Mouse (Mus musculus) CH12.LX (cell line): ENCODE measurements around the gene Smc1b. TPM values are rescaled to one million over a fixed set of nuclear protein-coding genes. Genes with fewer than 3 reads are reported as not detected.
A peak's percentile ranks its signal among the peaks of the same experiment; 100 is the strongest.

Experiments
- DNase-seq: peaks from one replicate; pipeline ENCODE4 v3.0.0-alpha.2; 2013; ENCODE audit errors: extremely low read depth
- H3K27ac ChIP-seq: 2 replicates; pipeline ENCODE4 v1.5.1; 2012; ENCODE audit warnings: low read depth, mild to moderate bottlenecking, control low read depth, moderate library complexity; ENCODE audit not compliant: insufficient read depth
- H3K27me3 ChIP-seq: replicated peaks from 2 replicates; pipeline ENCODE3; 2012; ENCODE audit warnings: inconsistent platforms
- H3K36me3 ChIP-seq, 2 experiments: replicated peaks in 1 of 2; 2 replicates each; pipeline versions ENCODE3 to v1.6.1; 2012; ENCODE audit warnings: inconsistent platforms in 1 of 2, low read length in 1 of 2, mild to moderate bottlenecking in 1 of 2, mixed read lengths in 1 of 2, moderate library complexity in 1 of 2; ENCODE audit not compliant: control insufficient read depth in 1 of 2, insufficient read depth in 1 of 2
- H3K4me1 ChIP-seq, 2 experiments: 2 replicates each; pipeline ENCODE4 v1.6.1; 2012; ENCODE audit warnings: inconsistent platforms in 1 of 2, moderate library complexity in 1 of 2; ENCODE audit not compliant: insufficient read depth in 2 of 2, control insufficient read depth in 1 of 2
- H3K4me2 ChIP-seq: 2 replicates; pipeline ENCODE4 v1.6.1; 2012; ENCODE audit warnings: low read depth, mild to moderate bottlenecking, control low read depth; ENCODE audit not compliant: poor library complexity, insufficient read depth, severe bottlenecking
- H3K4me3 ChIP-seq, 3 experiments: fragments of 150-350 bp in 1 of 3; sonication (generic) in 1 of 3; replicated peaks in 1 of 3; 2 replicates each; pipeline versions ENCODE3 to v1.5.1; 2011 to 2012; ENCODE audit warnings: low read depth in 2 of 3, low read length in 2 of 3, mild to moderate bottlenecking in 2 of 3, moderate library complexity in 2 of 3, control low read depth in 1 of 3, improper control_type of control experiment in 1 of 3, inconsistent platforms in 1 of 3, mixed read lengths in 1 of 3; ENCODE audit not compliant: poor library complexity in 1 of 3
- H3K79me2 ChIP-seq: replicated peaks from 2 replicates; pipeline ENCODE4 v1.6.1; 2012; ENCODE audit warnings: mild to moderate bottlenecking, moderate library complexity; ENCODE audit not compliant: control insufficient read depth, poor library complexity, insufficient read depth, severe bottlenecking; ENCODE audit errors: extremely low read depth
- H3K9ac ChIP-seq: 2 replicates; pipeline ENCODE4 v1.6.1; 2012; ENCODE audit warnings: low read depth, mild to moderate bottlenecking, control low read depth, moderate library complexity; ENCODE audit not compliant: insufficient read depth
- H3K9me3 ChIP-seq: replicated peaks from 2 replicates; pipeline ENCODE3; 2012; ENCODE audit warnings: low read length, inconsistent platforms, mixed read lengths
- CTCF ChIP-seq, 2 experiments: IDR thresholded peaks in 1 of 2; conservative IDR thresholded peaks in 1 of 2; 2 replicates each; pipeline ENCODE4 v1.5.1; 2011 to 2012; ENCODE audit warnings: low read depth in 2 of 2, low read length in 2 of 2, improper control_type of control experiment in 1 of 2, inconsistent platforms in 1 of 2, mild to moderate bottlenecking in 1 of 2, moderate library complexity in 1 of 2
- E2F4 ChIP-seq: IDR thresholded peaks from 2 replicates; pipeline ENCODE4 v1.6.1; 2011; ENCODE audit warnings: low read depth, low read length, improper control_type of control experiment; ENCODE audit not compliant: insufficient replicate concordance
- ETS1 ChIP-seq: conservative IDR thresholded peaks from 2 replicates; pipeline ENCODE4 v1.6.1; 2012; ENCODE audit warnings: low read depth, mild to moderate bottlenecking, inconsistent platforms, low read length, improper control_type of control experiment, moderate library complexity
- JUN ChIP-seq: IDR thresholded peaks from 2 replicates; pipeline ENCODE4 v1.6.1; 2011; ENCODE audit warnings: low read depth, mild to moderate bottlenecking, low read length, improper control_type of control experiment, moderate library complexity; ENCODE audit not compliant: insufficient read depth
- MAFK ChIP-seq: IDR thresholded peaks from 2 replicates; pipeline ENCODE4 v1.6.1; 2011; ENCODE audit warnings: low read length, improper control_type of control experiment; ENCODE audit not compliant: insufficient replicate concordance
- MEF2A ChIP-seq: IDR thresholded peaks from 2 replicates; pipeline ENCODE4 v1.6.1; 2014; ENCODE audit warnings: low read depth, mild to moderate bottlenecking, inconsistent platforms, low read length, improper control_type of control experiment, borderline replicate concordance
- MXI1 ChIP-seq: IDR thresholded peaks from 2 replicates; pipeline ENCODE4 v1.6.1; 2011; ENCODE audit warnings: mild to moderate bottlenecking, low read depth, low read length, improper control_type of control experiment
- PAX5 ChIP-seq: IDR thresholded peaks from 2 replicates; pipeline ENCODE4 v1.6.1; 2012; ENCODE audit warnings: low read length, inconsistent platforms, mixed read lengths
- TBP ChIP-seq: conservative IDR thresholded peaks from 2 replicates; pipeline ENCODE4 v1.6.1; 2011; ENCODE audit warnings: low read depth, low read length, improper control_type of control experiment
- ZC3H11A ChIP-seq: IDR thresholded peaks from 2 replicates; pipeline ENCODE4 v1.6.1; 2012; ENCODE audit warnings: low read depth, mild to moderate bottlenecking, inconsistent platforms, low read length, improper control_type of control experiment
- ZKSCAN1 ChIP-seq: IDR thresholded peaks from 2 replicates; pipeline ENCODE4 v1.6.1; 2012; ENCODE audit warnings: low read depth, inconsistent platforms, low read length, improper control_type of control experiment, borderline replicate concordance
- ZNF384 ChIP-seq: IDR thresholded peaks from 2 replicates; pipeline ENCODE4 v1.6.1; 2012; ENCODE audit warnings: low read depth, low read length, improper control_type of control experiment, inconsistent platforms
- dilution Hi-C: fragments of 300-500 bp; cut with MboI; formaldehyde crosslinking; loops from 2 replicates; pipeline ENCODE4 v1.14.3; 2020; ENCODE audit warnings: low sequenced_read_pairs; ENCODE audit not compliant: extremely low pct_unique_long_range_greater_than_20kb, extremely low pct_ligation_motif_present
- in situ Hi-C: fragments of 300-500 bp; cut with MboI; formaldehyde crosslinking; loops from 3 replicates; pipeline ENCODE4 v1.14.3; 2019; ENCODE audit warnings: low sequenced_read_pairs, low pct_ligation_motif_present, low pct_unique_long_range_greater_than_20kb, mixed read lengths
- polyA plus RNA-seq: library from polyadenylated mRNA; unstranded; fragments of >175 nt; gene quantifications from 2 replicates; pipeline ENCODE4 v1.2.1, GENCODE M21; 2012; ENCODE audit warnings: low read depth; ENCODE audit not compliant: insufficient read length
- total RNA-seq, 2 experiments: library from RNA; depleted of rRNA; stranded (reverse); fragments of 300-350 nt in 1 of 2; fragments of >200 nt in 1 of 2; gene quantifications; 2 replicates each; pipeline ENCODE4 v1.2.3; 2012 to 2014

Gene Smc1b
- total and polyA plus RNA-seq, 3 experiments: not detected

- Histone ChIP-seq H3K27ac (no peak overlapping the region), H3K4me1 (no peaks in the 10 kb centered on the region), H3K4me2 (no peak overlapping the region), H3K36me3 (no peaks in the 10 kb centered on the region), H3K9me3 (peaks cover 2% of the 10 kb centered on the region), H3K27me3 (peaks cover 93% of the 10 kb centered on the region), H3K4me3 (no peak overlapping the region), H3K9ac (no peak overlapping the region), H3K79me2 (no peaks in the 10 kb centered on the region)
- TF ChIP-seq CTCF (conservative IDR thresholded peaks at IDR 0.05 in 1 of 2, IDR thresholded peaks at IDR 0.05 in 1 of 2; ENCODE audit: low read depth in 2 of 2, low read length in 2 of 2) (peak; percentile 20 to 25; a peak in 1 of 4 replicates), PAX5 (no peak), MAFK (no peak), JUN (no peak), MXI1 (no peak), ETS1 (no peak), ZNF384 (no peak)
- dilution Hi-C loops (no loop called here), in situ Hi-C loops (no loop called here)
- DNase-seq: peak; percentile 6
Measured at GRCm38 (mm10) chr15:85143747-85144146, 12.0 kb upstream of the Smc1b start.

DNA sequence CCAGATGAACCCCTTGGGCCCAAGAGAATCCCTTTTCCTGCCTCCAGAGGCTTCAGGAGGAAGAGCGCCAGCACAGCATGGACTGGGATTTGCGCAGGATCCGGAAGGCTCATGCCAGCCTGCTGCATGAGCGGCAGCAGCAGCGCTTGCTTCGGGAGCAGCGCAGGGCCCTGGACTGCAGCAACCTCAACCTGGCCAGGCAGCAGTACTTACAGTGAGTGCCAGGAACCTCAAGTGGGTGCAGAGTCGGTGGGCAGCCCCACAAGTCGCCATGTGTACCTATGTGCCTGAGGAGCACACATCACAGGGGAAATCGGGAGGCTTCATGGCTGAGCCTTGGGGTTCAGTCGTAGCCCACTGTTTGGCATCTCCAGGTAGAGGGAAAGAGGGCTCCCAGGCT lies 11.4 kb upstream of the Smc1b start:
- H3K4me2 ChIP-seq: no peak overlapping the region
- H3K9me3 ChIP-seq: peaks cover 2% of the 10 kb centered on the region
- no peak for DNase-seq
- H3K27me3 ChIP-seq: peaks cover 94% of the 10 kb centered on the region
- H3K27ac ChIP-seq: no peak overlapping the region
- no peaks in the 10 kb centered on the region for H3K79me2 ChIP-seq
- TF ChIP-seq CTCF (conservative IDR thresholded peaks at IDR 0.05 in 1 of 2, IDR thresholded peaks at IDR 0.05 in 1 of 2; ENCODE audit: low read depth in 2 of 2, low read length in 2 of 2) (no peak), ZKSCAN1 (no peak), TBP (no peak)
- H3K36me3 ChIP-seq: no peaks in the 10 kb centered on the region
- H3K4me1 ChIP-seq: no peaks in the 10 kb centered on the region
- no peak overlapping the region for H3K9ac ChIP-seq
- in situ Hi-C loops (no loop called here), dilution Hi-C loops (no loop called here)
- no peak overlapping the region for H3K4me3 ChIP-seq

DNA sequence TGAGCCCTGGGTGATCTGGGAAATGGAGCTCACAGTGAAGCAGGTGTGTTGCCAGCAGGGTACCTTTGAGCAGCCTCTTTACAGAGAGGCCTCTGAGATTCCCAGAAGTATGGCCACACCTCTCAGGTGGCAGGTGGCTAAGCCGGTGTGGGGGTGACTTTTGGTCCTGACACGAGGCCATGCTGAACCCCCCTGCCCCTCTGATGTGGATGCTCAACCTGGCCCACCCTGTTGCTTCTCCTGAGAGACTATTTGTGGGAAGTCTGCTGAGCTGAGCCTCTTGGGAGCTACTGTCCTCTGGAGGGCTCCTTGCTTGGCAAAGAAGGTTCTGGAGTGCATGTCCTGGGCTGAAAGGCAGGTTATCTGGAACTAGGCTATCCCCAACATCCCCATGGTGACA lies 10.7 kb upstream of the Smc1b start:
- Histone ChIP-seq H3K79me2 (no peaks in the 10 kb centered on the region), H3K9ac (no peak overlapping the region), H3K9me3 (peaks cover 2% of the 10 kb centered on the region), H3K4me3 (no peak overlapping the region), H3K27ac (no peak overlapping the region), H3K4me1 (no peaks in the 10 kb centered on the region), H3K36me3 (no peaks in the 10 kb centered on the region), H3K4me2 (no peak overlapping the region), H3K27me3 (peaks cover 94% of the 10 kb centered on the region)
- no peak for TF ChIP-seq MEF2A
- no peak for TF ChIP-seq E2F4
- TF ChIP-seq ZC3H11A: no peak
- dilution Hi-C loops (no loop called here), in situ Hi-C loops (no loop called here)
- no peak for DNase-seq
